Mouse (Mus musculus) thymus, postnatal 36 days (tissue): Measurements from ENCODE around the gene Olfr134.
"Not testable (repeated sequence)": the region's sequence is repeated elsewhere in the genome, so short reads cannot be mapped to it uniquely, and the experiment has no call there.

Source experiments
- DNase-seq, 2 experiments: peaks; one replicate each; pipeline ENCODE4 v3.0.0; 2022; ENCODE audit warnings: mixed read lengths in 2 of 2

Gene Olfr134

DNA sequence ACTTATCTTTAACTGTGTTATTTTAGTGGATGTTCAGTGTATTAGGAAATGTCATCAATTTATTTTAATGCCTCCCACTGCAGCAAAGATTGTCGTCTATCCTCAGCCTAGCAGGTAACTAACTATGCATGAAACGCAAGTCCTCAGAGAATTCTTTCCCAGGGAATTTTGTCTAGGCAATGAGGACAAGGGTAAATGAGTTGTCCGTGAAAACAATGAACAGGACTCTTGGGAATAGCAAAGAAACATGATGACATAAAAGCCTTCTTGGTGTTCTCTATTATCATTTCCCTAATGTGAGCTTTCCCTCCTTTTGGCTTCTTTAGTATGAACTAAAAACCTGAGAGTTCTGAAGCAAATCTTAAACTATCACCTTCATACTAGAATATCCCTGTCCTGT lies at the start of gene Olfr134:
Gene Olfr134 (plus strand): TSS at position 301 of the 400 bp plus-strand sequence.
- DNase-seq = no peak

DNA sequence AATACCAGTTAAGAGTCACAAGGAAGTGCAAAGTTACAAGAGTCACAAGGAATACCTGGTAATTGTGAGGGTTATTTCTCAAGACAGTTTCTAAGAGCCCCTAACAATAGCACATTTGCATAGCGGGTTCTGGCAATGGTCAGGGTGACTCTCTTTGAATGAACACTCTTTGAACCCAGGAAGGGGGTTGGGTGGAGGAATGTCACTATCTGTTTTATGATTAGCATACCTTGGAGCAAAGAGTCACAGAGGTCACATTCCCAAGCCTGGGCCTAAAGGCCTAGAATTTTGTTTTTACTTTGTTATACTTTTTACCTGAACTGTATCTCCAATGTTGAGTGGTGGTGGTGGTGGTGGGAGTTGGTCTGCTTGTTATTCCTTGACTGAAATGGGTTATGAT lies 47.0 kb upstream of the Olfr134 start:
- not testable (repeated sequence) for DNase-seq

DNA sequence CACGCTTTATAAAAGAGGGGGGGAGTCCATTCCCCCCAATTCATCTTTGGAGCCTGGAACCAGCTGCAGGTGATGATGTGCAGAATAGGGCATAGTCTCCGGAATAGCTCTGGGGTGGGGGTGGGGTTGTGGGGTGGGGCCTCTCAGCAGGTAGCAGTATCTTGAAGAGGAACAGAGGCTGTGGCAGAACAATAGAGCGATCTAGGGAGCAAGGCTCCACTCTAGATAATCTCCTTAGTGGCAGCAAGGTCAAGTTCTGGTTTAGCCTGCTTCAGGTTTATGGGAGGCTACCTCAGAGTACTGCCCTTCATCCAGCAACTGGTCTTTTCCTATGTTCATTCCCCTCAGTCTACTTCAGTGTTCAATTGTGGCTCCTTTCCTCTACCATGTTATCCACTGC lies 45.8 kb upstream of the Olfr134 start:
- DNase-seq = not testable (repeated sequence)

DNA sequence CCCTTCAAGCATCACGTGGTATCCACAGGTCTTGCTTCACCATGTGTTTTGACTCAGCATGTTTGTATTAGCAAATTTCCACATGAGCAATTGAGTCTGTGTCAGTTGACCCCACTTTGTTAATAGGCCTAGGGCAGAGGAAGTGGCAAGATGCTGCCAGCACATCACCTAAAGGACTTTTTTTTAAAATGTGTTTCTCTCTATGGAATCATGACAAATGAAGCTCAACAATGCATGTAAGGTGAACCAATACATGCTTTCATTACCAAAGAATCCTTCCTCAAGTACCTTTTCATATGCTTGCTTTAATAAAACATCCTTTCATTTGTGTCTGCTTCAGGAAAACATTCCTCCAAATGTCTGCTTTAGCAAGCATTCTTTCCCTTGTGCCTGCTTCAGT lies 36.8 kb upstream of the Olfr134 start, which contains the start of gene Olfr132:
Gene Olfr132 (minus strand): TSS at position 101 of the 400 bp plus-strand sequence.
- no peak for DNase-seq

DNA sequence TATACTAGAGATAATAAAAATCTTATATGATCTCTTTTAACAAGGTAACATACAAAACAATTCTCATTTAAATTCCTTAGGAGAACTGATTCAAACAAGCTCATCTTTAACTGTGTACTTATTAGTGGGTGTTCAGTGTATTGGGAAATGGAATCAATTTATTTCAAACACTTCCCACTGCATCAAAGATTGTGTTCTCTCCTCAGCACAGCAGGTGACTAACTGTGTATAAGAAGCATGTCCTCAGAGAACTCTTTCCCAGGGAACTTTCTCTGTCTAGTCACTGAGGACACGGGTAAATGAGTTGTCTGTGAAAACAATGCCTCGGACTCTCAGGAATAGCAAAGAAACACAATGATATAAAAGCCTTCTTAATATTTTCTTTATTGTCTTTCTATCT lies 26.2 kb upstream of the Olfr134 start, which contains the start of gene Olfr133:
Gene Olfr133 (plus strand): TSS at position 301 of the 400 bp plus-strand sequence.
- no peak for DNase-seq

DNA sequence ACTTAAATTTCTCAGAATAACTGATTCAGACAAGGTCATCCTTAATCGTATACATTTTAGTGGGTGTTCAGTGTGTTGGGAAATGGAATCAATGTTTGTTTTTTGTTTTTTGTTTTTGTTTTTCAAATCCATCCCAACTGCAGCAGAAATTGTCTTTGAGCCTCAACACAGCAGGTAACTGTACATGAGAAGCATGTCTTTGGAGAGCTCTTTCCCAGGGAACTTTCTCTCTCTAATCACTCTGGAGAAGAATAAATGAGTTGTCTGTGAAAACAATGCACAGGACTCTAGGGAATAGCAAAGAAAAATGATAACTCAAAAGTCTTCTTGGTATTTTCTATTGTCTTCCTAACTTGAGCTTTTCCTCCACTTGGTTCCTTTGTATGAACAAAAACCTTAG lies 32.8 kb downstream of the Olfr134 start, which contains the start of gene Olfr135:
Gene Olfr135 (plus strand): TSS at position 301 of the 400 bp plus-strand sequence.
- DNase-seq = no peak
